Mouse (Mus musculus) heart, postnatal 4 days (tissue): Measurements from ENCODE around the gene Arfgap2. TPM values are rescaled to one million over a fixed set of nuclear protein-coding genes. Genes with fewer than 3 reads are reported as not detected.
A peak's percentile ranks its signal among the peaks of the same experiment; 100 is the strongest.

Experiments
- DNase-seq: peaks from one replicate; pipeline ENCODE4 v3.0.0; 2021
- total RNA-seq, 2 experiments: library from RNA; stranded (reverse); gene quantifications; 2 replicates each; pipeline ENCODE4 v1.2.3; 2021

Arfgap2 gene
- total RNA-seq, 2 experiments from 2014 or later, result 64.1 to 67.4 TPM

DNA sequence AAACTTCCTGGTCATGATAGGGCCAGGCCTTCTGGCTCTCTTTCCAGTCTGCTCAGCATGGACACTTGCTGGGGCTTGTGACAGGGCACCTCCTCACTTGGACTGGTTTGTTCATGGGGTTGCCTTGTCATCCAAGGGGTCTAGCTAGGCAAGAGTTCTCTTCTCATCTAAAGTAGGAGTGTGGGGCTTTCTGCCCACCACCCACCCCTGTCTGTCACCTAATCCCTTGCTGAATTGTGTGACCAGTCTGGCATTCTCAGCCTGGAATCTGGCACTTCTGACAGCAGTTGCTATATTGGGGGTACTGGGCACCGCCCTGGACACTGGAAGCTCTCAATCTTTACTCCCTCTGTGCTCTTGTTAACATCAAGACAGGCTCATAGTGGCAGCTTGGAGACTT, 5.3 kb upstream of the Arfgap2 start:
- DNase-seq, result no peak

DNA sequence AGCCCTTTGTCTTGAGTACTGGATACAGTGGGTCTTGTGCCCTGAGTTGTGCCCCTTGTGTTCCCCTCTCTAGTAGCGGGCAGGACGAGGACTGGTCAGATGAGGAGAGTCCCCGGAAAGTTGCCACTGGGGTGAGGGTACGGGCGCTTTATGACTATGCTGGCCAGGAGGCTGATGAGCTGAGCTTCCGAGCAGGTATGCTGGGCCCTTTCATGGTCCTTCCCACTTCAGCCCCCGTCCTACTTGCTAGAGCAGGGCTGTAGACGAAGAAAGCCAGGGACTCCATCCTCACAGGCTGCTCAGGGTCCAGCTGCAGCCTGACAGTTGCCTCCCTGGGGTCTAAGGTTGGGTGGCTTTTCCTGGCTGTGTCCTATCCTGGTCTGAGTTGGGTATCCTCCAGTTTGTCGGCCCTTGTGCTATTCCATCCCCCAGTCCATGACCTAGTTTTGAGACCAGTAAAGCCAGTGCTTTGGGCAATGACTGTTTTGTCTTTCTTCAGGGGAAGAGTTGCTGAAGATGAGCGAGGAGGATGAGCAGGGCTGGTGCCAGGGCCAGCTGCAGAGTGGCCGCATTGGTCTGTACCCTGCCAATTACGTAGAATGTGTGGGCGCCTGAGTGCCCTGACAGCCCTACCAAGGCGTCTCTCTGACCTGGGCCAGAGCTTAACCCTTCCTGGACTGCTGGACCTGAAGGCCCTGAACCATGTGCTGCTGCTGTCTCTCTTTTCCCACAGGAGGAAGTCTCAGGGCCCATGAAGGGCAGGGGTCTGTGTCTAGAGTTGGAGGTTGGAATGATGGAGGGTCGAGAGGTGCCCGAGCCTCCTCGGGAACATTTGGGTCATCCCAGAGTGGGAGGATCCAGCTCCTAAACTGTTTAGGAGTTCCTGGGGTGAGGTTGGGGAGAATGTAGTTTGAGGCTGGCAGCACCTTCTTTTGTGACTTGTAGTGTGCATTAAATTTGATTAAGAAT, 798 bp upstream of the Arfgap2 start:
- DNase-seq, result no peak

DNA sequence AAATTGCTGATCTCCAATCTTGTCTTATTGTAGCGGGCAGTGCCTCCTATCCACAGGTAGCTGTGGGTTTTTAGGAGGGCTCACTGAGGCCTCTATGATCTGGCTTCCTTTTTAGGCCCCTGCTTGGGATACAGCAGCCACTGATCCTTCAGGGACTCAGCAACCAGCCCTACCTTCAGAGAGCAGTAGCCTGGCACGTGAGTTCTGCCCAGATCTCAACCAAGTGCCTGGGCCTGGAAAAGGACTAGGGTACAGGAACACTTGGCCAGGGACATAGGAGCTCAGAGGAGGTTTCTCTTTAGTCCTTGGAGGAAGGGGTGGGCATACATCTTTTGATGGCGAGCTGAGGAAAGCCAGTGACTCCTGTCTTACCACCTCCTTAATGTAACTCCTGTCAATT, 3.3 kb downstream of the Arfgap2 start:
- DNase-seq, result no peak

DNA sequence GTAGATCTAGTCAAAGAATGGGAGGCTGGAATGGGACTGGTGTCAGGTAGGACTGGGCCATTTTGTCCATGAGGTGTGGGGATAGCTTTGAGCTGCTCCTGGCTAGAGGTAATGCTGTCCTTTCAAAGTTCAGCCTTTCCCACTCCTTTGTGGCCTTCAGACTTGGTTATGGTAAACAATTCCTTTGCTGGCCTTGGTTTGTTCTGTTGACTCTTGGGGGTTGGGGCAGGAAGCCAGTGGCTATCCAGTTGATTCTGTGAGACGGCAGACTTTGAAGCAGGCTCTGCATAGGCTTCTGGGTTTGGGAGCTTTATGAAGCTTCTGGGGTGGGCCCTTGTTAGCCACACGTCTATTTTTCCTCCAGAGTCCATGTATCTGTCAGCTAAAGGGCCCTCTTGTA, 3.9 kb downstream of the Arfgap2 start:
- DNase-seq, result no peak

DNA sequence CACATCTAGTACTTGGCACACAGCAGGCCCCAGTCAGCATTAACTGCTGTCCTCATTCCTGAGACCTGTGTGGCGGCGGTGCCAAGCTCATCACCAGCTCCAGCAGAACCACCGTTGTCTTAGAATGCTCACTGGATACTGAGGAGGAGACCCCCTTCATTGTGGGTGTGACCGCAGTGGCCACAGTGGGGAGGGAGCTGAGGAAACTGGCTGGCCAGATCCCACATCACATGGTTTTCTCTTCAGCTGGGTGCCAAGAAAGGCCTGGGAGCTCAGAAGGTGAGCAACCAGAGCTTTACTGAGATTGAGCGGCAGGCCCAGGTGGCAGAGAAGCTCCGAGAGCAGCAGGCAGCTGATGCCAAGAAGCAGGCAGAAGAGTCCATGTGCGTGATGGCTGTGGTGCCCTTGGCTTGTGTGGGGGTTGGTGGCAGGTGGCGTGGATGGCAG, 4.9 kb downstream of the Arfgap2 start:
- no peak for DNase-seq

DNA sequence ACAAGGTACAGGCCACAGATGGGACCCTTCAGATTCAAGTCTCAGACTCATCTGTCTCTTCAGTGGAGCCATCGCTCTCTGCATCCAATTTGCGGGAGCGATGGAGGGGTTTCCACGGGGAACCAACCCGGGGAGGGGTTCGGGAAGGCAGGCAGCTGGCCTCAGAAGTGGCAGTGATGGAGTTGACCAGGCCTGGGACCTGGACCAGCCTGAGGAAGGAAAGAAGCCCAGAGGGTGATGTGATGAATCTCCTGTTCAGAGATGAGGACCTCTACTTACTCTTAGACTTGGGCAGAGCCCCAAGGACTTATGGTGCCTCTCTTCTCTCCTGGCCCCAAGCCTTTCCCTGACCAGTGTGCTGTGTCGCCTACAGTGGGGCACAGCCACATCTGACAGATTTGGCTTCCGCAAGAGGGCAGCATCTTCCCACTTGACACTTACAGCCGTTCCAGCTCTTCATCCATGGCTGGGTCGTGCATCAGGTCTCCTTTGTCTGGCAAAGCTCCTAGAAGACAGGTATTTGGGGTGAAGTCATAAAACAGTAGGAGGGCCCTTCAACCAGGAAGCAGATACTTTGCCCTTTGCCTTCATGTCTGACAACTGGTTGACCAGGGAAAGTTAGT, 14.1 kb downstream of the Arfgap2 start:
- DNase-seq, result peak; percentile 69

DNA sequence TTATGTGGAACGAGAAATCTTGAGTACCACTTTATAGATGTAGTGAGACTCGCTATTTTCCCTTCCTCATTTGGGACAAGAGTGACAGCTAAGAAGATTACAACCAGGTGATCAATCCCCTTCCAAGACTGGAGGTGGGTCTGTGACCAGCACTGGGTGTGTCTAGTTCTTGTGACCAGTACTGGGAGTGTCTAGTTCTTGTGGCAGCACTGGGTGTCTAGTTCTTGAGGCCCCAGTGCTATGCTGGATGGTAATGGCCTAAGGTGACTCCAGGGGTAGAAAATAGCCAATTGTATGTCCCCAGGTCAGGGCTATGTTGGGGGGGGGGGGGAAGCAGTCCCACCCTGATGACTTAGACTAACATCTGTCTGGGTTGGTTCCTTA, 14.6 kb downstream of the Arfgap2 start:
- DNase-seq, result no peak

DNA sequence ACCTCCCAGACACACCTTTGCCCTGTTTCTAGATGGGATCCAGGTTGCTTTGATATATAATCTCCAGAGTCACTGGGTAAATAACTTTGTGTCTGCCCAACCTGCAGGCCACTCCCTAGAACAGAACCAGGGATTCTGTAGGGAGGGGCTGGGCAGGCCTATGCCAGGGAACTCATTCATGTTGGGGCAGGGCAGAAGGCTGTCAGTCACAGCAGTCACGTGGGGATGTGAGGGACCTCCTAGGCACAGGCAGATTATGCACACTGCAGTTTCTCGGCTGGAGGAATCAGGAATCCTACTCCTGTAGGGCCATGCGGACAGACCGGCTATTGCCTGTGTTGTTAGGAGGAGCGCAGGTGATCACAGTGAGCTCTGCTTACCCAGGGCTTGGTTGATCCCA, 16.6 kb downstream of the Arfgap2 start:
- no peak for DNase-seq

DNA sequence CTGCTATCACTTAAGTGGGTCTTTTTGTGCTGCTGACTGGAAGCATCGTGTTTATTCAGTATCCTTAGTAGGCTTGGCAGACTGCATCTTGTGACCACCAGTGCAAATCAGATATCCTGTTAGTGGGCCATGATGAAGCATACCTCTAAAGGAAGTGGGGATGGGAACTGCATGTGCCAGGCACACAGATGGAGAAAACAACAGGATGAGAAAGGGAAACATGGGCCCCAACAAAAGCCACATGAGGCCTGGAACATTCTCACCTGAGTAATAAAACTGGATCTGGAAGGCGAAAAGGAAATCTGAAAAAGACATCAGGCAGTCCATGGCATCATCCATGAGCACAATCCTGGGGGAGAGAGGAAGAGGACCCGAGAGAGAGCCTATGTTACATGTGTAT, 19.2 kb downstream of the Arfgap2 start:
- DNase-seq, result no peak

DNA sequence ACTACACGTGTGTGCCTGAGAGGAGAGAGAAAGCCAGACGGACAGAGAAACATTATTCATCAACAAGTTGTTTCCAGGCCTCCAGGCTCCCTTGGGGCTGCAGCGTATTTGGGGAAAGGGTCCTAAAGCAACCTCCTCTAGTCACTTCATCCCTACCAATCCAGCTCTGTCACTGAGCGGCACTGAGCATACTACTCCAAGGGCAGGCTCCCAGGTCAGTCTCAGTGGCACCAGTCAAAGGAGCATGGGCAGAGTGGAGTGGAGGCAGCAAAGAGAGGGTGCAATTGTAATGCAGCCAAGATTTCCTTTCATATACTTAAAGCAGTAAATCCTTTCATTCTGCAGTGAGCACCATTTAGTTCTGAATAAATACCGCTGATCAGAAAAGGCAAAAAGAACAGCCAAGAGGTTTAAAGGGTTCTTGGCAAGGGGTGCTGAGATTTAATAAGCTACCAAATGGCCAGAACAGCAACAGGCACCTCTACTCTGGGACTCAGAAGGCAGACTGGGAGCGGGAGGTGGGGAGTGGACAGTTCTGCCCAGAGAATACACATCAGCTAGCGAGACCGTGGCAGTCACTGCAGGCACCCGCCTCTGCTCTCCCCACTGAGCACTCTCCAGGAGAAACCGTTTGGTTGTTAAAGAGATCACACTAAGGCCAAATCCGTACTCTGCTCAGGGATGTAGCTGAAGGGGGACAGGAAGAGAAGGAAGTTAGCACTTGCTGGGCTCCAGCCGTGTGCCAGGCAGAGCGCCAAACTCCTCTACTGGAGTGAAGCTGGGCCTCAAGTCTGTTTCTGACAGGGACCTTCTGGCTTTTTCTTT, 19.8 kb downstream of the Arfgap2 start:
- DNase-seq, result peak; percentile 67

DNA sequence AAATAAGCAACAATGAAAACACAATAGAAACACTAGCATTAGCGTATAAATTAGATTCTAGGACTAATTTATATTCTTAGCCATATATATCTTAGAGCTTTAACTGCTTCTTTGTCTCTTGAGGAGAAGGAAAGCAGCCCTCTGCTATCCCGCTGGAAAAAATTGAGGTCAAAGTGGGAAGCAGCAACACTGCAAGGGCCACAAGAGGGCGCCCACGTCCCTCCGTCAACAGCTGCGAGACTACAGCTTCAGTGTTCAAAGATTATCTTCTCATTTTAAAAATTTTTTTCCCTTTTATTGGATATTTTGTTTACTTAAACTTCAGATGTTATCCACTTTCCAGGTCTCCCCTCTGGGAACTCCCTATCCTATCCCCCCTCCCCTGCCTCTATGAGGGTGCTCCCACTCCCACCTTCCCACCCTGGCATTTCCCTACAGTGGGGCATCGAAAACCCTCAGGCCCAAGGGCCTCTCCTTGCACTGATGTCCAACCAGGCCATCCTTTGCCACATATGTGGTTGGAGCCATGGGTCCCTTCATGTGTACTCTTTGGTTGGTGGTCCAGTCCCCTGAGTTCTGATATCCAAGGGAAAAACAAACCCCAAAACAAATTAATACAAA, 21.2 kb downstream of the Arfgap2 start:
- DNase-seq, result peak; percentile 89

DNA sequence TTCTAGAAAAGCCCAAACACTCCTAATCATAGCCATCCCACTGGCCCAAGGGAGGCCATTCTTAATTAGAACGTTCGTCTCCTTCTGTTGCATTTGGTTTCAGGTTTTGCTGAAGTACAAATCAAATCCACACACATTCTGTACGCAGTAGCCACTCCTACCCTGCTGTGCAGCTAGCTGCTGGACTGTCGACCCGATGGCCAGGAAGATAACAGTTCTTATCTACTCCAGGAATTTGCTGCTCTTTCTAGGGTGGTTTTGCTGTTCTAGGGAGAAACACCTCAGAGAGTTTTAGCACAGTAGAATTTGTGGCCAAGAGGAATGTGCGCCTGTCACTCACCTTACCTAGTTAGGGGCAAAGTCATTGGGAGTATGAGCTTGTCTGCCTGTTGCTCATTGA, 22.8 kb downstream of the Arfgap2 start:
- DNase-seq, result no peak

DNA sequence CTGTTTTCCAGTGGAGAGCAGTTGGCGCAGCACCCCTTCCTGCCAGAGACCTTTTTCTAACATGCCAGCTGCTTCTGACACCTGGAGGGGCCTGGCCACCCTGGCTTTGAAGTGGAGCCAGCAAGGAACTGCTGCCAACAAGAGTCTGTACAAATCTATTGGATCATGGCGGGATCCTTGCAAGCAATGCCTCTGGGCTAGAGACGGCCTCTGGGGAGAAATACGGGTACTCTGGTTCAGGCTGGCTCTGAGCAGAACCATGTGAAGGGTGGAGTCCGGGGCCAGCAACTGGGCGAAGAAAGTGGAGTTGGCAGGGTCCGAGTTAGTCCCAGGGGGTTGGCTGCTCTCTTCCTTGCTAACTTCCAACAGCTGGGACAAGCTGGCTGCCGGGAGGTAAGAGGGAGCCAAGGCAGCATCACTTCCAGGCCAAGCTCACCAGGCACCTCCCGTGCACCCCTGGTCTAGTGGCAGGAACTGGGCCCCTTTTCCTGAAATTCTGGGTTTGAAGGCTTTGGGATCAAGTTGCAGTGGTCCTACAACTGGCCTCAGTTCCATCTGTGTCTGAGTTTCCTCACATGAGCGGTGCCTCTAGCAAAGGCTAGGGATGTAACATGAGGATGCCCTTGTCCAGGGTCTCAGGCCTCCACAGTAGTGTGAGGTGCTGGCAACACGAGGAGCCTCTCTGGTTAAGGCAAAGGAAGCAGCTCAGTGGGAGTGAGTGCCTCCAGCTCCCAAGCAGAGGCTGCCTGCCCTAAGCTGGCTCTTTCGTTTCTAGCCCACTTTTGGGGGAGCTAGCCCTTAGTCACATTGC, 26.6 kb downstream of the Arfgap2 start:
- peak; percentile 51 for DNase-seq

DNA sequence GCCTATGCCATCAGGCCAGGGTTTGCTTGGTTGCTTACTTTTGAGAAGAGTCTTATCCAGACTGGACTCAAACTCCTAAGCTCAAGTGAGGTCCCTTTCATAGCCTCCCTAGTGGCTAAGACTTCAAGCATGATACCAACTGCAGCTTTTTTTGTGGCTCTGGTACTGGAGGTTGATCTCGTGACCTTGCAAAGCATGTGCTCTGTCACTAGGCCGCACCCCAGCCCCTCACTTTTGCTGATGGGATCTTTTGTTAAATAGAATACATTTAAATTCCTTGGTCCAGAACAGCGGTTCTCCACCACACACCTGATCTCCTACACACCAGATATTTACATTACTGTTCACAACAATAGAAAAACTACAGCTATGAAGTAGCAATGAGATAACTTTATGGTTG, 29.5 kb downstream of the Arfgap2 start:
- no peak for DNase-seq

DNA sequence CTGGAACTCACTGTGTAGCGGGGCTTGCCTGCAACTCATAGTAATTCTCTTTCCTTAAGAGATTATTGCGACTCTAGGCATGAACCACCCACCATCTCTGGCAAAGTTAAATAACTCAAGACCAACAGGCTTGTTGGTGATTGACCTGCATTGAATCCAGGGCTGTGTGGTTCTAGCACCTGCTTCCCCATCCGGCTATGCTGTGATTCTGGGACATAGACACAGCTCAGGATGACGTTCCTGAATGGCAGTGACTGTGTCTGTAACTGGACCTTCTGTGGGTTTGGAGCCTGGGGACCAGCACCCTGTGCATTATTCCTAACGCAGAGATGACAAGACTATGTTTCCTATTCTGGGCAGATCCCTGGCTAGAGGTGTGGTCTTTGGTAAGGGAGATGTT, 31.1 kb downstream of the Arfgap2 start:
- no peak for DNase-seq

DNA sequence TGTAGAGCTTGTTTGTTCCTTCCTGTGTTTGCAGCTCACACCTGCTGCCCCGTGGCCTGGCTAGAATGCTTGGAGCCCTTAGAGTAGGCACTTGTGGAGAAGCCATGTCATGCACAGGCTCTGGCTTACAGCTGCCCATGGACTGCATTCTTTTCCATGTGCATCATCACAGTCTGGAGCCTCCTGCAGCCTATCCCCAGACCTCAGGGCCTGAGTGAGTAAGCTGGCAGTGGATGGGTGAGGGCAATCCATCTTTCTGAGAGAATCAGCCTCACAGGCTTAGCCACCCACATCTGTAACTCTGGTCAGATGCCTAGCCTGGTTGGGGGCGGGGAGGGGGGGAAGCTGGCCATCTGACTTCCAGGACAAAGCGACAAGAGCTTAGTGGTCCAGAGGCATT, 34.4 kb downstream of the Arfgap2 start:
- DNase-seq, result no peak

DNA sequence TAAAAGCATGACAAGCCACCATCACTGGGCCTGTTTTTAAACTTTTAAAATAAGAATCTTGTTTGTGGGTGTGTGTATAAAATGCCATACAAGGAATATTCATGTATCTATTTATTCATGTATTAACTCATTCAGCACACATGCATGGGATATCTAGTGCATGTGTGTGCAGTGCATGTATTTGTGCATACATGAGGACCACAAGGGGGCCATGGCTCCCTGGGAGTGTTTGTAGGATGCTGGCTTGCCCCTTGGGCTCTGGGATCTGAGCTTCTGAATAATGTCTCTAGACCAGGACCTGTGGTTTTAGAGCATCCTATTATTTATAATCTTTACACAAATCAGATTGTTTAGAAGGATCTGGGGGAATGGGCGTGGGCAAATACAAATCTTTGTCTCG, 36.0 kb downstream of the Arfgap2 start:
- no peak for DNase-seq

DNA sequence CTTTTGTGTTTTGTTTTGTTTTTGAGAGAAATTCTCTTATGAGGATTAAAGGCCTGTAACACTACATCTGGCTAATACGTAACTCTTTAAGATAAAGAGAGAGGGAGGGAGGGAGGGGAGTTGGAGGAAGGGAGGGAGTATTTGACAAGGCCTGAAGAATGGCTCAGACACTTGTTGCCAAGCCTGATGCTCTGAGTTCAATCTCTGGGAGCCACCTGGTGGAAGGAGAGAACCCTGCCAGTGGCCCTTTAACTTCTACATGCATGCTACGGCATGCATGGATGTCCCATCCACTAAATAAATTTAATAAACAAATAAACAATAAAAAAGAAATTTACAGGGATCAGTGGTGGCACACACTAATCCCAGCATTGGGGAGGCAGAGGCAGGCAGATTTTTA, 37.1 kb downstream of the Arfgap2 start:
- DNase-seq, result no peak

DNA sequence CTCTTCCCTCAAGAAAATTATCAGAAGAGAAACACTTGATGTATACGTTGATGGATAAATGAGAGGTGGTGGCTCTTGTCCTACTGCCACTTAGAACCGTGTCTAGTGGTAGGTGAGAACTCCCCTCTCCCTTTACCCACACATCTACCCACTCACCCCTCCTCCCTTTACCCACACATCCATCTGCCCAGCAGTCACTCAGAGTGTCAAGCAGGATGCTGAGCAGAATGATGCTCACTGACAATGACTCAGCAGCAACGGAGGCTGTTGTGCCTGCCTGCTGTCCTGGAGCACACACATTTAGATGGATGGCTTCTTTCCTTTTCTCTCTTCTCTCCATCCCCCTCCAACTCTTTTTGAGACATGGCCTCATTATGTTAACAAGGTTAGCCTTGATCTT, 38.1 kb downstream of the Arfgap2 start:
- no peak for DNase-seq

DNA sequence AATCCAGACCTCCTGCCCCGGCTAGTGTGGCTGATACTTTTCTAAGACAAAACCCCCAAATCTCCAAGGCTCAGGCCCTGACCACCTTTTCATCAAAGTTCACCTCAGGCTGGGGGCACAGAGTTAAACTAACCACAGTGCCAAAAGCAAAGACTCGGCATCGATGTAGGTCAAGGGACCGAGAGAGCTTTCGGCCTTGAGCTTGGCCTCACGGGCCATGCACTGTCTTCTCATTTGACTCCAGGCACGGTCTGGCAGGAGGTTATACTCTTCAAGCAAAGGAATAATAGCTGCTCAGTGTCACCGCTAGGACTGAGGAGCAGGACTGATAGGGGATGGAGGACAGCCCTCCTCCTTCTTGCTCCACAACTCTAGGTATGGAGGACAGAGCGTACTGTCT, 41.2 kb downstream of the Arfgap2 start:
- DNase-seq, result no peak

DNA sequence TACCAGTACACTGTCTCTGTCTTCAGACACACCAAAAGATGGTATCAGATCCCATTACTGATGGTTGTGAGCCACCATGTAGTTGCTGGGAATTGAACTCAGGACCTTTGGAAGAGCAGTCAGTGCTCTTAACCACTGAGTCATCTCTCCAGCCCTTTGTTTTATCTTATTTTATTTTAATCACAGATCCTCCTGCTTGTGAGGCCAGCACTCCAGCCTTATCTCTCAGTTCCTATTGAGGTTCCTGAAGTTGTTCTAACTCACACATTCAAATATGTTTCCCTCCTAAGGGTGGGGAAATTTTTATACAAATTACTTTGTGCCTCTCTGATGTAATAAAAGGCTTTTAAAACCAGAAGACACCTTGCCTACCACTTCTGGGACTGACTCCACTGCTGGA, 41.8 kb downstream of the Arfgap2 start:
- no peak for DNase-seq

DNA sequence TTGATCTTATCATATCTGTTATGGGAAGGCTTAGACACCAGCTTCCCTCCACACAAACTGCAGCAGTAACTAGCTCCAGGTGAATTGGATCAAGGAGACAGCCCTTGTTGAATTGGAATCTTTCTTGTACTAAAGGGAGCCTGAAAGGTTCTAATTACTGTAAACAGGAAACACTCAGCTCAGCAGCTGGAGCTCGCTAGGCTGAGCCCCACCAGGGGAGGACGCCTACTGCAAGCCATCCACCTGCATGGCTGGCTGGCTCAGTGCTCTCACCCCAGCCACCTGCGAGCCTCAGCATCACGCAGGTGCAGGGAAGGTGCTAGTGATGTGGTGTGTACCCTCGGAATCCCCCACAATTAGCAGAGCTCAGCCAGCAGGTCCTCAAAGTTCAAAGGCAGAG, 43.9 kb downstream of the Arfgap2 start:
- no peak for DNase-seq
